Mouse (Mus musculus): ENCODE results near the gene Tenm4. TPM values are rescaled to one million over a fixed set of nuclear protein-coding genes. Genes with fewer than 3 reads are reported as not detected.
A peak's percentile ranks its signal among the peaks of the same experiment; 100 is the strongest.

Tenm4 gene
- polyA plus RNA-seq, 1 experiment from 2014 or later: 45.8 TPM

DNA sequence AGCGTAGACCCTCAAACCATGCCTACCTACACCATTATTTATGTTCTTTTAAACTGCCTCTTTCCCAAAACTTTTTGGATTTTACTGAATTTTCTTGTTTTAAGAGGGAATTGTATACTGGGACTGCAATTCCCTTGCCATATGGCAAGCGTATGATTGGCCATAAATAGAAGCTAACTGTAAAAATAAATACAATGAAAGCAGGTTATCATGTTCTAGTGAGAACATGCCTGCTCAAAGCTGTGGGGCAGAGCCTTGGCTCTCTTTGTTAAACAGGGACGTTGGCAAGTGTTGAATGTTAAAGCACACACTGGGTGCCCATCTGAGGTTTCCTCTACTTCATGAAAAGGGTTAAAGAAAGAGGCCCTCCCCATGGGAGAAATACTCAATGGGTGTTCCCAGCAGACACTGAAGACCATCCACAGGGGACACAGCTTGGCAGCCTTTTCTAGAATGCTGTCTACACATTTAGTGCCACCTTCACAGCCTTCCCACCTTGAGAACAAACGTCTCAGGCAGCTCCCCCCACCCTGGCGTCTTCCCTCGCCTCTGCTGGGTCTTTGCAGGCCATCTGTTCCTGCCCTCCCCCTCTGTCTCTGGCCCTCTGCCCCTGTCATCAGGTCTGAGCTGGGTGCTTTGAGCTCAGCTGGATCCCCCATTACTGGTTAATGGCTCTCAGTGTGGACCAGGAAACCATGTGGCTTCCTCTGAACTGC, 480.7 kb downstream of the Tenm4 start:
- Histone ChIP-seq H3K9me3 (no peaks in the 10 kb centered on the region), H3K36me3 (no peaks in the 10 kb centered on the region; the same call in 1 of the 2 replicates), H3K27ac (peak overlapping the region; percentile 80), H3K4me1 (replicated peaks) (peaks cover 94% of the 10 kb centered on the region), H3K4me3 (replicated peaks) (no peak overlapping the region), H3K9ac (replicated peaks) (no peak overlapping the region), H3K4me2 (peak overlapping the region; percentile 36), H3K27me3 (peaks cover 29% of the 10 kb centered on the region)
- WGBS: 15% methylated on average over 6 of the region's 6 CpGs
- ATAC-seq (ENCODE audit: insufficient number of reproducible peaks, insufficient read depth, low FRiP score, low TSS enrichment, low read depth): peak; percentile 58

DNA sequence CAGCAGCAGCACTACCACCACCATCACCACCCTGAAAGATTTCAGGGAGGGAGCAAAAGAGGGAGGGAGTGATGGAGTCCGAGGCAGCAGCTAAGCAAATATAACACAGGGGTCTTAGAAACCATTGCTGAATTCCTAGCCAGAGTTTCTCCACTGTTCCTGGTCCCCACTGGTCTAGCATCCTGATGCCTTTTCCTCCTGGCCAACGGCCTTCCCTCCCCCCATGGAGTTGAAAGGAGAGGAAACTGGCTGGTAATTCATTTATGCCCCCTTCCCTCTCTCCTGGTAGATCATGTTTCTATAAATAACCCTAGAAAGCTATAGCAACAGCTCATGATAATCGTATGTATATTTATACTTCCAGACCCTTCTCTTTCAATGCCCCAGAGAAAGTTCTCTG, 481.8 kb downstream of the Tenm4 start:
- Histone ChIP-seq H3K9ac (replicated peaks) (no peak overlapping the region), H3K27ac (peak overlapping the region; percentile 80), H3K4me2 (peak overlapping the region; percentile 36), H3K4me1 (replicated peaks) (peaks cover 94% of the 10 kb centered on the region), H3K9me3 (no peaks in the 10 kb centered on the region), H3K36me3 (no peaks in the 10 kb centered on the region; the same call in 1 of the 2 replicates), H3K4me3 (replicated peaks) (no peak overlapping the region), H3K27me3 (peaks cover 22% of the 10 kb centered on the region)
- ATAC-seq (ENCODE audit: insufficient number of reproducible peaks, insufficient read depth, low FRiP score, low TSS enrichment, low read depth): no peak
- 4% methylated on average over 3 of the region's 3 CpGs for WGBS

DNA sequence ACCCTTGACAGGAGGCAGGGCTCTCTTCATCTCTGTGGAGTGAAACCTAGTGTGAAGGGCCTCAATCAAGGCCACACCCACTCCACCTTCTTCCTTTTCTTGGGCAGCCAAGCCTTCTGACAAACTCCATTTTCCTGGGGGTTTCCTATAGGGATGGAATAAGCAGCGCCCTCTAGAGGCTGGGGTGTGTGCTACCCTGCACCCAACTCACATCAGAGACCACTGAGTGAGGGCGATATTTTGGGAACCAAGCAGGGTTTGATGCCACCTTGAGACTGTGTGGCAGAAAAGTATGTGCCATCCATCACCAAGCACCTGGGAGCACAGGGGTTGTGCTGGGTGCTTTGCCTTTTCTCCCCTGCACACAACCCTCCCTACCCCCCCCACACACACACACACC, 483.2 kb downstream of the Tenm4 start:
- Histone ChIP-seq H3K9ac (replicated peaks) (no peak overlapping the region), H3K4me3 (replicated peaks) (no peak overlapping the region), H3K27me3 (peaks cover 28% of the 10 kb centered on the region), H3K4me2 (no peak overlapping the region), H3K27ac (0 out of 2 replicates have a peak overlapping the region, but pooled peaks have one; percentile 7), H3K9me3 (no peaks in the 10 kb centered on the region), H3K4me1 (replicated peaks) (peaks cover 95% of the 10 kb centered on the region), H3K36me3 (no peaks in the 10 kb centered on the region; the same call in 1 of the 2 replicates)
- ATAC-seq (ENCODE audit: insufficient number of reproducible peaks, insufficient read depth, low FRiP score, low TSS enrichment, low read depth): no peak
- 68% methylated on average over 2 of the region's 2 CpGs for WGBS

DNA sequence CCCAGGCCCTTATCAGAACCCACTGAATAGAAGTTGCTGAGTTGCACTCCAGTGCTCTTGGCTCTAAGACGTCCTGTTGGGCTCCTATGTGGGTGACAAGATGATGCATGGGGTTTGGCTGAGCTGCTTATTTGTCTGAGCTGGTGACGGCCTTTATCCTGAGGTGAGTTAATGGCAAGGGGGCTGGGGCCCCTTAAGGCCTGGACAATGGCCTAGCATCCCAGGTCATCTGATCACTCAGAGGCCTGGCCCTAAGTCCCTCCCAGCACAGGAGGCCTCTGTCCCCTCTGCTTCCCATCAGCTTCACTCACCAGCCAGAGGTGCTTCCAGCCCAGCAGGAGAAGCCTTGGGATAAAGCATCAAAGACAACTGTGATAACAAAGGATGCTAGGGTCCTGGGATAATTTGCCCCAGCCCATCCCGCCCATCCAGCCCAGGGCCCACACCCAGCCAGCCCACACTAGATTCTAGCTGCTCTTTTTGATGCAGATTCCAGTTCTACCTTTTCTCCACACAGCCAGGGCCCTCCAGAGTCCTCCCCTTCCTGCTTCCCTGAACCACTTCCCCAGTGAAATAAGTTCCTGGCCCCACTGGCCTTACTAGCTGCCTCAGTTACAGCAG, 484.2 kb downstream of the Tenm4 start:
- H3K36me3 ChIP-seq: no peaks in the 10 kb centered on the region; the same call in 1 of the 2 replicates
- no peaks in the 10 kb centered on the region for H3K9me3 ChIP-seq
- H3K4me1 ChIP-seq (replicated peaks): peaks cover 97% of the 10 kb centered on the region
- H3K4me3 ChIP-seq (replicated peaks): no peak overlapping the region
- peaks cover 25% of the 10 kb centered on the region for H3K27me3 ChIP-seq
- WGBS: 55% methylated on average over 3 of the region's 3 CpGs
- no peak overlapping the region for H3K9ac ChIP-seq (replicated peaks)
- no peak overlapping the region for H3K4me2 ChIP-seq
- 0 out of 2 replicates have a peak overlapping the region, but pooled peaks have one; percentile 35 for H3K27ac ChIP-seq
- no peak for ATAC-seq (ENCODE audit: insufficient number of reproducible peaks, insufficient read depth, low FRiP score, low TSS enrichment, low read depth)

DNA sequence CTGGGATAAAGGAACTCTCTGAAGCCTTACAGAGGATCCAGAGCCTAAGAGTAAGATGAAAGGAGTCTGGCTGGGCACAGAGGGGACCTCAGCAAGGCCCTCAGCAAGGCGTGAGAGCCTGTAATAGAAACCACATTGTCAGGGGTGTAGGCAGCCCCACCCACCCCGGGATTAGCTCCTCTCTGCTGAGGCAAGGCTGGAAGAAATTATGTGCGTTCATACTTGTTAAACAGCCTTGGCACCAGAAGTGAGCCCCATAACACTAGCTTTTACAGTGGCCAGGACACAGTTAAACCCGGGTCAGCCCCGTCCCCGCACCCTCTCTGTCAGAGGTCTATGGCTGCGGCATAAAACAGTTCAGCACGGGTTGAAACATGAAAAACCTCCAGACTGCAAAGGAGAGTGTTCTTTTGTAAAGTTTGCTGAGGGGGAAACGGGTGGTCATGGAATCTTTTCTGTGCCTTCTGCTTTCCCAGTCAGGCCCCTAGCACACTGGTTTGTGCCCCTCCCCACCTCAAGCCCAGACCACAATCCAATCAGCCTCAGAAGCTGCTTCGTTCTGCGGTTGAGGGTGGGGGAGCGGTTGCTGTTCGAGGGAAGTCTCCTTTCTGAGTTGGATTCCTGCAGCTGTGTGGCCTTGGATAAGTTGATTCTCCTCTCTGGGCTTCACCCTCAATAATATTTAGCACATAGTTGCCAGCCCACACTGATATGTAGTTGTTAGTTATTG, 486.2 kb downstream of the Tenm4 start:
- ATAC-seq (ENCODE audit: insufficient number of reproducible peaks, insufficient read depth, low FRiP score, low TSS enrichment, low read depth): peak; percentile 75

DNA sequence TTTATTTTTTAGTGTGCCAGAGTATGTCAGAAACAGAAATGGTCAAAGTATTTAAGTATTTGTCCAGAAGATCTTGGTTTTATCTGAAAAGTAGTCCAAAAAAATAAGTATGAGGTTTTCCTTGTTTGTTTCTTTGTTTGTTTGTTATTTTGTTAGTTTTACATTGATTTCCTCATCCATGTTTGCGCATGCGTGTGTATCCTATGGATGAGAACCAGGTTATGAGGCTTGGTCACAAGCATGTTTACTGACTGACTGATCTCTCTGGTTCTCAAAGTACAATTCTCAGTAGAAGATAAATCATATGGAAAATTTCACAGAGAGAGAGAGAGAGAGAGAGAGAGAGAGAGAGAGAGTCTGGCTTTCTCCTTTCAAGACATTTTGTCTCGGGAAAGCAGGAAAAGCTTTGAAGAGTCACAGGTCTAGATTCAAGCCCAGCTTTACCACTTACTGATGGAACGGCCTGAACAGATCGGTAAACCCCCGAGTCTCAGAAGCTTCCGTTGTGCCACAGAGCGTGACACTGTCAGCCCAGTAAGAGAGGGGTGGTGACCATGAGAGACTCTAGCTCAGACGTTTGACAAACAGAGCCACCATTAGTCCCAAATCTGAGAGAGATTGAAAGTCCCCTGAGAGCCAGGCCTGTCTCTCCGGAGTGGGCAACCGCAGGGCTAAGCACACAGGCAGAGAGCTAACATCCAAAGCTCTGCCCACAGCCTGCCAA, 487.0 kb downstream of the Tenm4 start:
- H3K4me3 ChIP-seq (replicated peaks): no peak overlapping the region
- no peaks in the 10 kb centered on the region for H3K9me3 ChIP-seq
- peaks cover 97% of the 10 kb centered on the region for H3K4me1 ChIP-seq (replicated peaks)
- 55% methylated on average over 11 of the region's 11 CpGs for WGBS
- peaks cover 28% of the 10 kb centered on the region for H3K27me3 ChIP-seq
- no peaks in the 10 kb centered on the region; the same call in 1 of the 2 replicates for H3K36me3 ChIP-seq
- no peak overlapping the region for H3K9ac ChIP-seq (replicated peaks)
- peak overlapping the region; percentile 41; the same call in 1 of the 2 replicates for H3K4me2 ChIP-seq
- H3K27ac ChIP-seq: peak overlapping the region; percentile 86; the same call in 1 of the 2 replicates
- ATAC-seq (ENCODE audit: insufficient number of reproducible peaks, insufficient read depth, low FRiP score, low TSS enrichment, low read depth): no peak

More for the DNA sequence above, 486.2 kb downstream of the Tenm4 start:
- peaks cover 25% of the 10 kb centered on the region for H3K27me3 ChIP-seq
- H3K9ac ChIP-seq (replicated peaks): no peak overlapping the region
- peak overlapping the region; percentile 41 for H3K4me2 ChIP-seq
- H3K36me3 ChIP-seq: no peaks in the 10 kb centered on the region; the same call in 1 of the 2 replicates
- H3K27ac ChIP-seq: peak overlapping the region; percentile 86
- peaks cover 97% of the 10 kb centered on the region for H3K4me1 ChIP-seq (replicated peaks)
- no peaks in the 10 kb centered on the region for H3K9me3 ChIP-seq
- H3K4me3 ChIP-seq (replicated peaks): no peak overlapping the region; the same call in 1 of the 2 replicates
- WGBS: 2% methylated on average over 13 of the region's 13 CpGs

DNA sequence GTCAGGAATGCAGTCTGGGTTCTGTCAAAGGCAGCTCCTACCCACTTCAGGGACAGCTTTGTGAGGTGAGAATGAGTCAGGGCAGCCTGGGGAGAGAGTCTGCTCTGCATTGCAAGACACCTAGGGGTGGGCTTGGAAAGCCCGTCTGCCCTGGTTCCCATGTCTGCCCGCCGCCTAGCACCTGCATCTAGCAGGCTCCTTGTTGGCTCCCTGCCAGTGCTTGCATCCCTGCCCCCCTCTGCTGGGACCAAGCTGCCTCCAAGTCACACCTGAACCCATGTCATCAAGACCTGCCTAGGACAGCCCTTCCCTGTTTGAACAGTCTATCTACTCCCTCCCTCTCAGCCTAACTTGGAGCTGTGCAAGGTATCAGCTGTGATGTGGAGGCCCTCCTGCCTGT, 489.9 kb downstream of the Tenm4 start:
- peak; percentile 50; the same call in 1 of the 2 replicates for ATAC-seq (ENCODE audit: insufficient number of reproducible peaks, insufficient read depth, low FRiP score, low TSS enrichment, low read depth)

DNA sequence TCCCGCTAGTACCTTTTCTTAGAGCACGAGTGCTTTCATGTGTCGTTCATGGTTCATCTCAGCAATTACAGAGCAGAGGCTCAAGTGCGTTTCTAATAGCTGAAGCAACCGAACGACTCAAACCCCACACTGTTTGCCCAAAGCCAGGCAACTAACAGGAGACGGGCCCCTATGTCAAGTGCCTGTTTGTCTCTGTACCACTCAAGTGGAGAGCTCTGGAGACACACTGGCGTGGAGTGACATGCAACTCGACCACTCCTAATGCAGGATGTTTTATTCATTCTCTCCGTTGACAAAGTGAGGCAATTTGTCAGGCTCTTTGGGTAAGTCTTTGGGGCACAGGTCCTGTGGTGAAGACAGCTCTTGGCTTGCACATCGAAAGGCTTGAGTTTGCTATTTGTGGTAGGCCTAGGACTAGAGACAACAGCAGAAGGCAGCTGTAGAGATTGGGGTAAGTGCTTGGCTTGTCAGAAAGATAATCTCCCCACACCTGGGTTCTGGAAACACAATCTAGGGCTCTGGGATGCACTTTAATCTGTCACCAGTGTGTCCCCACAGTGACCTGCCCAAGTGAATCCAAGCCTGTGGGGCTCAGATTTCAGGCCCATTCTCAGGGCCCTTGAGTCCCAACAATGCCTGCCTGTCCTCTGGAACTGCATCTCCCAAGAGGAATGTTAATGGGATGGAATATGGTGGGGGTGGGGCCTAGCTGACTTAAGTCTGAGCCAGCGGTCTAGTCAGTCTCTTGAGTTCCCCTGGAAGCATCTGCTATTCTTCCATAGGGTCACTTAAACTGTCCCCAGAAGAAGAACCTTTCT, 490.5 kb downstream of the Tenm4 start:
- peaks cover 87% of the 10 kb centered on the region for H3K4me1 ChIP-seq (replicated peaks)
- H3K36me3 ChIP-seq: no peaks in the 10 kb centered on the region
- H3K4me3 ChIP-seq (replicated peaks): no peak overlapping the region
- peak overlapping the region; percentile 42 for H3K27ac ChIP-seq
- H3K9me3 ChIP-seq: no peaks in the 10 kb centered on the region
- H3K9ac ChIP-seq (replicated peaks): no peak overlapping the region
- WGBS: 44% methylated on average over 12 of the region's 12 CpGs
- no peak overlapping the region for H3K4me2 ChIP-seq
- H3K27me3 ChIP-seq: peaks cover 24% of the 10 kb centered on the region; the same call in 1 of the 2 replicates
- ATAC-seq (ENCODE audit: insufficient number of reproducible peaks, insufficient read depth, low FRiP score, low TSS enrichment, low read depth): no peak; the same call in 1 of the 2 replicates

More for the DNA sequence above, 489.9 kb downstream of the Tenm4 start:
- peaks cover 87% of the 10 kb centered on the region for H3K4me1 ChIP-seq (replicated peaks)
- peaks cover 24% of the 10 kb centered on the region; the same call in 1 of the 2 replicates for H3K27me3 ChIP-seq
- no peak overlapping the region for H3K4me3 ChIP-seq (replicated peaks)
- WGBS: 34% methylated on average over 3 of the region's 3 CpGs
- no peaks in the 10 kb centered on the region for H3K9me3 ChIP-seq
- peak overlapping the region; percentile 42 for H3K27ac ChIP-seq
- H3K36me3 ChIP-seq: no peaks in the 10 kb centered on the region
- no peak overlapping the region for H3K9ac ChIP-seq (replicated peaks)
- no peak overlapping the region for H3K4me2 ChIP-seq

DNA sequence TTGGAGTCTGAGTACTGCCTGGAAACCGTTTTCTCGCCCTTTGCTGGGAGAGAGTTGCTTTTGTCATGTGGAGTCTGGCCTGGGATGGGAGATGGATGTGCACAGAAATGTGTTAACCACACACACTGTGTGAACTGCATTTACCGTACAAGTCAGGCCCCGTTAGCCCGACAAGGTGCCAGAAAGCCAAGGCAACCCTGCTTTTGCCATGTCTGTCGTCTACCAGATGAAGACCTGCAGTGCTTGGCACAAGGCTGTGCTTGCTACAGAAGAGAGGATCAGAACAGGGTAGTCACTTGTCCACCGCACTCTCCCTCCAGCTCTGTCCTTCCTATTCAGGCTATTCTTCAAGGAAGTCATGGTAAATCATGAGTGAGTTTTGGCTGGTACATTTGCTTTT, 492.3 kb downstream of the Tenm4 start:
- Histone ChIP-seq H3K4me3 (replicated peaks) (no peak overlapping the region), H3K36me3 (no peaks in the 10 kb centered on the region), H3K9ac (replicated peaks) (no peak overlapping the region), H3K4me1 (replicated peaks) (peaks cover 87% of the 10 kb centered on the region), H3K27ac (no peak overlapping the region), H3K4me2 (no peak overlapping the region), H3K27me3 (peaks cover 22% of the 10 kb centered on the region; the same call in 1 of the 2 replicates), H3K9me3 (no peaks in the 10 kb centered on the region)
- ATAC-seq (ENCODE audit: insufficient number of reproducible peaks, insufficient read depth, low FRiP score, low TSS enrichment, low read depth): no peak
- WGBS: 69% methylated on average over 7 of the region's 7 CpGs

DNA sequence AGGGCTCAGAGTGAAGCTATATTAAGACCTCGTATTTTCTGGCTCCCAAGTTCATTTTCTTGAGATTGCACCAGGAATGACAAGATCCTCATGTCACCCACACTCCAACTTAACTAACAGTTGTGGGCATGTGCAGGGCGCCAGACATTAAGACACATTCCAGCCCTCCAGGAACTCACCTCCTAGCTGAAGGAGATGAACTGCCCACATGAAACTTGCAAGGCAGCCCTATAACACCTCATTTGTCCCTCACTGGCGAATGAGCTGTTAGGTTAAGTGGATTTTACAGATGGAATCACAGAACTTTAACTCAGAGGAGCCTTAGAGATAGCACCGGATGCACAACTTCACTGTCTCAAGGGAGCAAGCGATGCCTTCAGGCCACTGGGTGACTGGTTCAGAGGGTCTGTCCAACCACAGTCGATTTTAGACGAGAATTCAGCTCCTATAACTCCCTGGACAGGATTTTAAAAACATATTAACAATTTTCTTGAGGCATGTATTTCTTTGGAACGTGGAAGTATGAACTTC, 495.4 kb downstream of the Tenm4 start:
- no peak for ATAC-seq (ENCODE audit: insufficient number of reproducible peaks, insufficient read depth, low FRiP score, low TSS enrichment, low read depth)
- no peak overlapping the region for H3K4me3 ChIP-seq (replicated peaks)
- 38% methylated on average over 8 of the region's 8 CpGs for WGBS

More for the DNA sequence above, 495.4 kb downstream of the Tenm4 start:
- Histone ChIP-seq H3K4me2 (0 out of 2 replicates have a peak overlapping the region, but pooled peaks have one; percentile 5), H3K4me1 (replicated peaks) (peaks cover 84% of the 10 kb centered on the region), H3K9ac (replicated peaks) (no peak overlapping the region), H3K27me3 (peaks cover 31% of the 10 kb centered on the region; the same call in 1 of the 2 replicates), H3K36me3 (no peaks in the 10 kb centered on the region), H3K27ac (0 out of 2 replicates have a peak overlapping the region, but pooled peaks have one; percentile 3), H3K9me3 (no peaks in the 10 kb centered on the region)
